20 mouse cellular contexts compared by ENCODE assay signal in the genomic region with DNA sequence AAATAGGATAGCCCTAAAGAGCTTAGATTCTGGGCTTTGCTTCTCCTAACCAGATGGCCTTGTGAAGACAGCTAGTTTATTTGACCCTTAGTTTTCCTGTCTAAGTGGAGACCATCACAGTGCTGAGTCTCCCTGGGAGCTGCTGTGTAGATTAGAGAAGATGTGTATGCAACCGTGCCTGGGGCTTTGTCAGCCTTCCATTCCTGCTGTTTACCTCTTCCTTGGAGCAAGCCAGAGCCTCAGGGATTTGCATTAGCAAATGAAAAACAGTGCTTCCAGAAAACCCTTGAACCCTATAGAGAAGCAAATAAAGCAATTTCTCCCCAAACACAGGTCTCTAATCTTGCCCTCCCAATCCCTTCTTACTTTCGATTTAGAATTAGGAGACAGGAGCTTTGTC.
"Had no signal": no experiment of that assay in that cellular context is flagged by ENCODE, and none has a peak within 500 bp of the region (broad histone marks: within the 10 kb centered on the region; RNA-seq: fewer than 3 reads in every experiment).

No protein-coding gene starts in this region.

- H3K9me3 ChIP-seq: limb, embryonic 13.5 days; liver, embryonic 12.5 days; liver, embryonic 15.5 days; neural tube, embryonic 12.5 days; neural tube, embryonic 15.5 days had no signal

- H3K4me3 ChIP-seq: limb, embryonic 13.5 days; liver, embryonic 12.5 days; liver, embryonic 15.5 days; neural tube, embryonic 12.5 days; neural tube, embryonic 15.5 days had no signal

- H3K36me3 ChIP-seq: limb, embryonic 13.5 days; liver, embryonic 12.5 days; liver, embryonic 15.5 days; neural tube, embryonic 12.5 days; neural tube, embryonic 15.5 days had no signal

- H3K4me2 ChIP-seq: limb, embryonic 13.5 days; liver, embryonic 12.5 days; liver, embryonic 15.5 days; midbrain, embryonic 11.5 days; neural tube, embryonic 12.5 days; neural tube, embryonic 15.5 days had no signal

- H3K27me3 ChIP-seq: limb, embryonic 13.5 days; liver, embryonic 12.5 days; liver, embryonic 15.5 days; neural tube, embryonic 12.5 days; neural tube, embryonic 15.5 days had no signal

- DNase-seq: kidney, postnatal 25 days; left cerebral cortex, postnatal 4 days; liver; lung, adult 18-20 months; lung, postnatal 14 days; midbrain, embryonic 14.5 days; right cerebral cortex, adult 18-20 months; right cerebral cortex, postnatal 14 days; spleen, adult 18-20 months; thymus, adult 18-20 months; thymus, postnatal 36 days had no signal

- H3K27ac ChIP-seq: kidney, postnatal 0 days; limb, embryonic 13.5 days; liver, embryonic 12.5 days; liver, embryonic 15.5 days; macrophage; neural tube, embryonic 12.5 days; neural tube, embryonic 15.5 days had no signal

- ATAC-seq: intestine, postnatal 0 days; liver, embryonic 12.5 days had no signal

- H3K4me1 ChIP-seq: liver, embryonic 12.5 days; liver, embryonic 15.5 days; neural tube, embryonic 12.5 days; neural tube, embryonic 15.5 days had no signal

- H3K9ac ChIP-seq: limb, embryonic 13.5 days; liver, embryonic 12.5 days; liver, embryonic 15.5 days; neural tube, embryonic 12.5 days; neural tube, embryonic 15.5 days had no signal
